Mouse (Mus musculus) lung, postnatal 0 days (tissue): ENCODE results near the gene Olfr247. TPM values are rescaled to one million over a fixed set of nuclear protein-coding genes. Genes with fewer than 3 reads are reported as not detected.
"Not testable (repeated sequence)": the region's sequence is repeated elsewhere in the genome, so short reads cannot be mapped to it uniquely, and the experiment has no call there.

Experiments
- ATAC-seq: fragments of 200-750 bp; cut with Nextera tagmentation; 2 replicates; pipeline ENCODE4 v1.8.0; 2017; ENCODE audit warnings: moderate library complexity
- DNase-seq: peaks from one replicate; pipeline ENCODE4 v3.0.0-alpha.2; 2016; ENCODE audit warnings: low spot score
- H3K27ac ChIP-seq: fragments of 300-500 bp; sonication (generic); 2 replicates; pipeline ENCODE4 v1.5.1; 2014; ENCODE audit warnings: antibody characterized with exemption, mild to moderate bottlenecking, low read length, mixed read lengths
- H3K27me3 ChIP-seq: fragments of 300-500 bp; sonication (generic); replicated peaks from 2 replicates; pipeline ENCODE4 v1.6.1; 2014; ENCODE audit warnings: low read length, mixed read lengths; ENCODE audit not compliant: insufficient read depth
- H3K36me3 ChIP-seq: fragments of 300-500 bp; sonication (generic); 2 replicates; pipeline ENCODE4 v1.6.1; 2014; ENCODE audit warnings: low read length, mixed read lengths; ENCODE audit not compliant: insufficient read depth
- H3K4me1 ChIP-seq: fragments of 300-500 bp; sonication (generic); 2 replicates; pipeline ENCODE4 v1.6.1; 2014; ENCODE audit warnings: antibody characterized with exemption, low read depth, low read length, mixed read lengths; ENCODE audit not compliant: insufficient read depth
- H3K4me2 ChIP-seq: fragments of 300-500 bp; sonication (generic); replicated peaks from 2 replicates; pipeline ENCODE4 v1.6.1; 2014; ENCODE audit warnings: low read depth, mild to moderate bottlenecking, low read length, moderate library complexity, mixed read lengths
- H3K4me3 ChIP-seq: fragments of 300-500 bp; sonication (generic); 2 replicates; pipeline ENCODE4 v1.5.1; 2014; ENCODE audit warnings: low read depth, low read length
- H3K9ac ChIP-seq: fragments of 300-500 bp; sonication (generic); replicated peaks from 2 replicates; pipeline ENCODE4 v1.6.1; 2014; ENCODE audit warnings: low read depth, mild to moderate bottlenecking
- H3K9me3 ChIP-seq: fragments of 300-500 bp; sonication (generic); 2 replicates; pipeline ENCODE4 v1.6.1; 2016; ENCODE audit warnings: low read length, mixed read lengths
- CTCF ChIP-seq: IDR thresholded peaks from 2 replicates; pipeline ENCODE4 v1.5.1; 2016; ENCODE audit warnings: antibody characterized with exemption, mild to moderate bottlenecking
- EP300 ChIP-seq: IDR thresholded peaks from 2 replicates; pipeline ENCODE4 v1.6.1; 2016; ENCODE audit warnings: antibody characterized with exemption, mild to moderate bottlenecking, control low read depth
- WGBS: fragments of 180-500 bp; shearing (Covaris S2); extraction: QIAGEN DNeasy Blood & Tissue Kit; methylation state at CpG from one replicate; pipeline ENCODE4 v1.1.7; 2014; 5-methylcytosine and 5-hydroxymethylcytosine counted together
- polyA plus RNA-seq: library from polyadenylated mRNA; unstranded; fragments of >200 nt; fragmentation: Nextera tagmentation; extraction: Ambion mirVana; gene quantifications from 2 replicates; pipeline ENCODE4 v1.2.1, GENCODE M21; 2015

The Olfr247 gene
- polyA plus RNA-seq: not detected in 2 replicates

DNA sequence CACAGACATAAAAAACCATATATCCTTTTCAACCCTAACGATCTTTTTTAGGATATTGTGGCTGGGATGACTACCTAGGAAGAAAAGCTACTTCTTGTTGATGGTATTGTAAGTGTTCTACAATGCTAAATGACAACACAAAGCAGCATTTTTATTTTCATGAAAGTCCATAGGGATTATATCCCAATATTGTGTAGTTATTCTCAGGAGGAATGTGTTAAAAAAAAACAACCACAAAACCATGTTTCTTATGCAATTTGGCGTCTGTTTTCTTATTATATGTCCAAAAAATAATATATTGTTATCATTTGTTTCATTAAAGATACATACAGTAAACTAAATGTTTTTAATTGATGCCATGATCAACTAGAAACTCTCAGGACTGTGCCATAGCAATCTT is at the start of gene Olfr247:
Olfr247 (minus strand) TSS at position 101 of the 400 bp plus-strand sequence.
- H3K4me1 ChIP-seq, H3K9me3 ChIP-seq, H3K36me3 ChIP-seq, ATAC-seq, H3K4me3 ChIP-seq, DNase-seq, H3K4me2 ChIP-seq, H3K27me3 ChIP-seq, H3K27ac ChIP-seq, H3K9ac ChIP-seq: not testable (repeated sequence)
- WGBS: no CpG with 5 or more reads among the region's 2 CpGs

GRCm38 (mm10) chr10:130012321-130012720 is 36.4 kb upstream of the Olfr247 start, which contains the start of gene Olfr820:
TSS of gene Olfr820 (plus strand) at chr10:130012621.
- Histone ChIP-seq H3K36me3 (no peaks in the 10 kb centered on the region), H3K4me2 (no peak within 1 kb of the TSS), H3K9me3 (no peaks in the 10 kb centered on the region), H3K4me1 (no peaks in the 10 kb centered on the region), H3K9ac (no peak within 1 kb of the TSS), H3K27ac (no peak within 1 kb of the TSS), H3K4me3 (no peak within 1 kb of the TSS), H3K27me3 (no peaks in the 10 kb centered on the region)
- TF ChIP-seq EP300 (no peak), CTCF (no peak)
- ATAC-seq: no peak
- no peak for DNase-seq

GRCm38 (mm10) chr10:130005366-130005765 is 29.4 kb upstream of the Olfr247 start:
- not testable (repeated sequence) for H3K27ac ChIP-seq, H3K4me2 ChIP-seq
- WGBS: 80% methylated on average over 4 of the region's 4 CpGs

DNA sequence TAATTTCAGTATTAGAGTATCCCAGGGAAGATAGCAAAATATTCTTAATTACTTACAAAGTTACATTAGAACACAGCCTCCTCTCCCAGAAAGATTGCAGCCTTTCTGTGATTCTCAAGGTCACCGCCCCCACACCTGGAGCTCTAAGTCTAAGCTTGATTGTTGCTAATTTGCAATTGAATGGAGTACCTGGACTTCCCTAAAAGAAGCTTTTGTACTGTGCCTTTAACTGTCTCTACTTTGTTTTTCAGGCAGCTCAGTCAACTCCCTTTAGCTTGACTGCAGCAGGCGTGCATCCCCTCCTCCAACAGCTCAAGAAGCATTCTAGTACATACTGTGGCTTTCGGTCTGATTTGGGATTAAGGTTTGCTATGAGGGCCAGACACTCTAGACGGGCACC is 28.2 kb upstream of the Olfr247 start:
- not testable (repeated sequence) for DNase-seq, H3K9ac ChIP-seq, H3K4me2 ChIP-seq, H3K27ac ChIP-seq, H3K9me3 ChIP-seq, H3K4me1 ChIP-seq, H3K4me3 ChIP-seq, ATAC-seq, H3K36me3 ChIP-seq, H3K27me3 ChIP-seq
- 79% methylated on average over 4 of the region's 4 CpGs for WGBS

More at GRCm38 (mm10) chr10:130005366-130005765, 29.4 kb upstream of the Olfr247 start:
- H3K4me1 ChIP-seq, ATAC-seq, H3K9me3 ChIP-seq, H3K9ac ChIP-seq, H3K36me3 ChIP-seq, H3K27me3 ChIP-seq, H3K4me3 ChIP-seq, DNase-seq: not testable (repeated sequence)

DNA sequence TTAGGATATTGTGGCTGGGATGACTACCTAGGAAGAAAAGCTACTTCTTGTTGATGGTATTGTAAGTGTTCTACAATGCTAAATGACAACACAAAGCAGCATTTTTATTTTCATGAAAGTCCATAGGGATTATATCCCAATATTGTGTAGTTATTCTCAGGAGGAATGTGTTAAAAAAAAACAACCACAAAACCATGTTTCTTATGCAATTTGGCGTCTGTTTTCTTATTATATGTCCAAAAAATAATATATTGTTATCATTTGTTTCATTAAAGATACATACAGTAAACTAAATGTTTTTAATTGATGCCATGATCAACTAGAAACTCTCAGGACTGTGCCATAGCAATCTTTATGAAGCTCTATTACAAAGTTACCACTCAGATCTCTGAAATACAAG is 9.0 kb upstream of the Olfr247 start, which contains the start of gene Gm10310:
Gm10310 (minus strand) TSS at position 101 of the 400 bp plus-strand sequence.
- H3K4me3 ChIP-seq, DNase-seq, H3K4me2 ChIP-seq, H3K27me3 ChIP-seq, ATAC-seq, H3K36me3 ChIP-seq, H3K9me3 ChIP-seq, H3K27ac ChIP-seq, H3K4me1 ChIP-seq, H3K9ac ChIP-seq: not testable (repeated sequence)
- no CpG with 5 or more reads among the region's 1 CpGs for WGBS

DNA sequence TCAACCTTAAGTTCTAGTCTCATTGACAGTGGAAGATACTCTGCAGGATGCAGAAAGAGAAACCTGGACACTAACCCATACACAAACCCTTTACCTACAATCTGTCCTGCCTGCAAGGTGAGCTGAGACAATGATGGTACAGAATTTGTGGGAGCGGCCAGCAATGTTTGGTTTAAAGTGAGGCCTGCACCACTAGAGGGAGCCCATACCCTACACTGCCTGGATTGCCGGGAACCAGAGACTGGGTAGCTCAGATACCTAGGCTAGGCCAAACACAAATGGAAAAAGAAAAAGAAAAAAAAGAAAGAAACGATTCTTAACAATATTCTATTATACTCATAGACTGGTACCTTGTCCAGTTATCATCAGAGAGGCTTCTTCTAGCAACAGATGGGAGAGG is 5.9 kb upstream of the Olfr247 start:
- not testable (repeated sequence) for H3K9ac ChIP-seq, H3K27ac ChIP-seq, ATAC-seq, DNase-seq, H3K4me3 ChIP-seq, H3K36me3 ChIP-seq, H3K9me3 ChIP-seq, H3K27me3 ChIP-seq, H3K4me1 ChIP-seq, H3K4me2 ChIP-seq
- no CpG with 5 or more reads among the region's 3 CpGs for WGBS

- H3K36me3 ChIP-seq, H3K4me1 ChIP-seq, H3K9me3 ChIP-seq, ATAC-seq, DNase-seq, H3K27me3 ChIP-seq, H3K9ac ChIP-seq, H3K4me3 ChIP-seq, H3K27ac ChIP-seq, H3K4me2 ChIP-seq: not testable (repeated sequence)
- no CpG with 5 or more reads among the region's 3 CpGs for WGBS
Measured at GRCm38 (mm10) chr10:129972994-129973393, 2.9 kb downstream of the Olfr247 start.

- H3K4me3 ChIP-seq, H3K4me2 ChIP-seq, H3K36me3 ChIP-seq, H3K9me3 ChIP-seq, H3K4me1 ChIP-seq, H3K9ac ChIP-seq, H3K27me3 ChIP-seq, ATAC-seq, H3K27ac ChIP-seq, DNase-seq: not testable (repeated sequence)
- WGBS: 74% methylated on average over 2 of the region's 2 CpGs
Measured at GRCm38 (mm10) chr10:129967166-129967565, 8.8 kb downstream of the Olfr247 start, which contains the start of gene Olfr819. TSS of gene Olfr819 (minus strand) at chr10:129967266.

- not testable (repeated sequence) for ATAC-seq, H3K4me1 ChIP-seq, H3K4me3 ChIP-seq, H3K27me3 ChIP-seq, H3K9ac ChIP-seq, H3K36me3 ChIP-seq, H3K27ac ChIP-seq, H3K9me3 ChIP-seq, H3K4me2 ChIP-seq, DNase-seq
- WGBS: 88% methylated on average over 2 of the region's 3 CpGs
Measured at GRCm38 (mm10) chr10:129966232-129966631, 9.7 kb downstream of the Olfr247 start.
